Mouse (Mus musculus): ENCODE data around the gene Eif5.

DNA sequence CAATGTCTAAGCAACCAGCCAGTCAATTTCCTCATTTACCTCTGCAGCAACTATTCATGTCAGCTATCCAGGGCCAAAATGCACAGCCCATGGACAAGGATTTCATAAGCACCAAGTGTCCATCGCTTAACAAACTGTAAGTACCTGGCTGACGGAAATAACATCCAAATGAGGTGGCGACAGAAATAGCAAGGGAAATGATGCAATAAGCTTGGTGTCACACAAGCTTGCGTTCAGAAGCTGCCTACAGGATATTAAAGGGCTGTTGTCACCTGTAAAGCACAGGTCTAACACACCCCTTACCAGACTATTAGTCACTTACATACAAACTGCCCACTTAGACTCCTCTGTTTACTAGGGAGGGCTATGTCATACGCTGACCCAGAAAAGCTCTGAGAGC is 2.1 kb upstream of the Eif5 start:
- no peak for TF ChIP-seq CTCF (IDR thresholded peaks at IDR 0.05)
- TF ChIP-seq POLR2A (IDR thresholded peaks at IDR 0.05; ENCODE audit: insufficient read depth, low read depth, low read length), result no peak
